Mouse (Mus musculus) thymus, adult 2 months (tissue): ENCODE results near the gene Tmem218.

Experiments
- CTCF ChIP-seq: fragments of 200-500 bp; IDR thresholded peaks from 2 replicates; pipeline ENCODE4 v1.5.1; 2012; ENCODE audit warnings: mild to moderate bottlenecking, control low read depth, low read length, moderate library complexity, borderline replicate concordance; ENCODE audit not compliant: control insufficient read depth, poor library complexity, insufficient read depth; ENCODE audit errors: extremely low read depth
- POLR2A ChIP-seq: fragments of 200-500 bp; IDR thresholded peaks from 2 replicates; pipeline ENCODE4 v1.6.1; 2012; ENCODE audit warnings: mild to moderate bottlenecking, low read length, control low read depth, moderate library complexity; ENCODE audit not compliant: control insufficient read depth, poor library complexity, insufficient read depth; ENCODE audit errors: extremely low read depth

GRCm38 (mm10) chr9:37207929-37208411 is at the start of gene Tmem218:
- no peak for TF ChIP-seq POLR2A
- no peak for TF ChIP-seq CTCF
